Mouse (Mus musculus) regulatory T cell (primary cell): Measurements from ENCODE around the gene Tmem132a.

Source experiments
- in situ Hi-C: fragments of 300-600 bp; cut with MboI, MseI; formaldehyde crosslinking; loops from one replicate; pipeline ENCODE4 v1.15.1; 2025; ENCODE audit warnings: high pct_unique_total_duplicates

Gene Tmem132a

DNA sequence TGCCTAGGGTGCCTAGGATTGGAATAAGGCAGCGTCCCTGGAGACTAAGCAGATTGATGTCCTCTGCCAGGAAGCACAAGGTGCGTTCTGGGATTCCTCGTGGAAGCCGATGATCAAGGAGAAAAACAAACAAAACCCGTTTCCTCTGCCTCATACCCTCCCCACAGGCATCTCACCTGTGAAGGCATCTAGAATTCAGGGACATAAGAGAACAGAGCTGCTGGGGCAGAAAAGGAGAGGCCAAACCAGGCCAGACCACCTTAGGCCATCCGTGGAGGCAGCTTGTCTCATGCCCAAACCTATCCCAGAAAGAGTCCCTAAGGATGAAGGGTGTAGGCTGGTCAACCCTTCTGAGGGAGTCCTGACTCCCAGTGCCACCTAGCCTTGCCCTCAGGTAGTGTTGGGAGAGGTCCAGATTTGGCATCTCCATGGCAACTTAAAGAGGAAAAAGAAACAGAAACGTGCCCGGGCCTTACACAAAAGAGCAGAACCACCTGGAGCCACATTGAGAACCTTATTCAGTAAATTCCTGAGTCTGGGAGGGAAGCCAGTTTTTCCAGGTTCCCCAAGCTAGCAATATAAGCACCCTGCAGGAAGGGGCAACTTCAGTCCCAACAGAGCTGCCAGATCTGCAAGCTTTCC lies at the start of gene Tmem132a:
Tmem132a (minus strand) TSS at position 55 of the 642 bp plus-strand sequence.
- in situ Hi-C loops = no loop called here

DNA sequence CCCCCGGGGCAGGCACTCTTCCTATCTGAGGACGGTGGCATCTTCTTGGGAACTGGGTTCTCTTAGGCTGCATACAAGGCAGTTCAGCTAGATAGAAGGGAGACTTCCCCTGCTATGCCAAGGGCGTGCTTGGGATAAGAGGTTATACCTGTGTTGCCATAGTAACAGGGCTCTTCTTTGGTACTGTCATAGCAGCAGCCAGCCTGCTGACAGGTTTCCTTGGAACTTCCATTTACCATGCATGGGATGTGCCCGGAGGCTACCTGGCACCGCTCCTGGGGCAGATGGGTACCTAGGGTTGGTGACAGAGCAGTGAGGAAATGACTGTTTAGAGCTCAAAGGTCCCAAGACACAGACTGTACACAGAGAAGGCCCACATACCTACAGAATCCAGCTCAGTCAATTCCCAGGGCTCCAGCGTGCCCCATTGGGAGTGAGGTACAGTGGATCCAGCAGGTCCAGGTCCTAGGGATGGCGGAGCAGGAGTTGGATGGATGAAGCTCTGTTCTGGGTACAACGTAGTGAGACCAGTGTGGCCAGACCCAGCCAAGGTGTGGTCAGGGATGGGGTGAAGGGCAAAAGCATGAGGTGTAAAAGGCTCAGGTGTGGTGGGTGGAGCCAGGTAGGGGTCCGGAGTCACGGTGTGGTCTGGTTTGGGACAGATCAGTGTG lies 48.7 kb upstream of the Tmem132a start:
- in situ Hi-C loops = no loop called here

DNA sequence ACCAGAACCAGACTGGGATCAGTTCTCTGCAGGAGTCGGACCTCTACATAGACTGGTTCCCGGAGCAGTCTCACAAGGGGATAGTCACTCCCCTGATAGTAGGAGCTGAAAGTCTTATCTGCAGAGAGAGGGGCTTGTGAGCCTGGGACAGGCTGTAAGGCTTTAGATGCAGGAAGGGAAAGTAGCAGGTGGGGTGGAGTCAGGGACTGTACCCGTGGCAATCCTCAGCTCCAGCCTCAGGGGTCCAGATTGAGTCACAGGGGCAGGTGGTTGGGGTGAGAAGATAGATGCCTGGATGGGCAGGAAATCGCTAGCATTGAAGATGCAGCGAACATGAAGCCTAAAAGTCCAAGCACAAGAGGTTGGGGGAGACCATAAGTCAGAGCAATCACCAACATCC lies 46.8 kb upstream of the Tmem132a start:
- in situ Hi-C loops = no loop called here

DNA sequence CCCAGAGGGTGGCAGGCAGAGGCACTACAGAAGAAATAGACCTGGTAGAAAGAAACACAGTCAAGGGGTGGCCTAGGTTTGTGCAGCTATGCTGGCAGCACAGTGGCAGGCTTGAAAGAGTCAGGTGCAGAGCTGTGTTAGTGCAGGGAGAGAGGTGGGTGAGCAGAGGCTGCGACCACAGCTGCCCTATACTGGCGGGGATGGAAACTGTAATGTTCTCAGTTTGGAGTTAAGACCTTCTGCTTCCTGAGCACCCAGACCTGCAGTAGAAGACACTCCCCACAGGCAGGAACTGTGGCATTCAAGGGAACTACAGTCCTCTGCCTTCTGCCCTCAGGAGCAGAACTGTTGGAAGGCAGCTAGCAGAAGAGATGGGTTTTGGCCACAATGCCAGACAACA lies 45.1 kb upstream of the Tmem132a start:
- in situ Hi-C loops = no loop called here

DNA sequence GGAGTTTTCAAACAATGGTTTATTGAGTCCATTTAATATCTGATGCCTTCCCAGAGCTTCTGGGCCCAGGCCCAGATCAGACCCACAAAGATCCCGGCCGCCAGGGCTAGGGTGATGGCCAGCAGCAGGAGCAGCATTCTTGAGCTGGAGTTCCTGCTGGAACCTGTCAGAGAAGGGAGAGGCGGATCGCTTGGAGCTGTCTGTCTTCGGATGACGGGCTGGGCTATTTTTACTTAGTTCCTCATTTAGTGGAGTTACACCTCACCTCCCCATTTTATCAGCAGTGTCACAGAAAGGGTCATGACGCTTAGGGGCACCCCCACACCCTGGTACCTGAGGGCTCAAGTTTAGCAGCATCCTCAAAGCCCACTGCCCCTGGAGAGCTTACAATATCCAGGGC lies 44.6 kb upstream of the Tmem132a start:
- in situ Hi-C loops = no loop called here

DNA sequence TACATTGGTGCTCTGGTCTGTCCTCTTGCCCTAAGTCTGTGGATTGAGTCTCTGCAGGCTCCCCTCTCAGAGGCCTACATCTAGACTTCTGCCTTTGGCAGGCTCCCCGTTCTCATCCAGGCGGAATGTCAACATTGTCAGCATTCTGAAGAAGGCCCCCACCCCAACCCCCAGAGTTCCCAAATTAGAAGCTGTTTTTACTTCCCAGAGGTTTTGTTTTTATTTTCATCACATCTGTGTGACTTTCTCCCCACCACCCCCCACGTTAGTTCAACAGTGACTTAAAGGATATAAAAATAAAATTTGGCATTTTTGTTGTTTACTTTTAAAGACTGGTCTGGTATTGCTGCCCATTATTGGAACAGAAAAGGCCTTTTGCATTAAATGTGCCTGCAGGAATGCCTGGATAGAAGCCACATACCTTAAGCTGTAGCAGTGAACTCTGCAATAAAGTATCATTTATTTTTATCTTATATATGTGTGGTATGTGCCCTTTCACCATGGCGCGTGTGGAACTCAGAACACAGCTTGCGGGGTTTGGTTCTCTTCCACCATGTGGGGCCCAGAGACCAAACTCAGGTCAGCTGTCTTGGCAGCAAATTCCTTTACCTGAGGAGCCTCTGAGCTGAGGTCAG lies 39.5 kb upstream of the Tmem132a start:
- in situ Hi-C loops = no loop called here

DNA sequence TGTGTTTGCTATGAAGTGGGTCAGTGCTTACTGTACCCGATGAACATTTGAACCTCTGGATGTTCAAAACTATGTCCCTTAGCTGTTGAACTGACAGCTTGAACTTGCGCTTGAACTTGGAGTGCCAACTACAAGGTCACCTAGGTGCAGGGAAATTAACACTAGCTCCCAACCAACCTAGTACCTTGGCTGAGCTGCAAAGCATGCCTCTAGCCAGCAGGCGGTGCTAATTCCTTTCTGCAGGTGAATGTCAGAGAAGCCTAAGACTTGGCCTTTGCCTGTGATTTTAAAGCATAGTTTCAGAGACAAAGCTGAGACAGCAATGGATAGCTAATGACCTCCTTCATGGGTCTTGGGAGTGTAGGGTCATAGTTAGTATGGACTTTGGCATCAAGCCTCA lies 38.2 kb upstream of the Tmem132a start:
- in situ Hi-C loops = no loop called here

DNA sequence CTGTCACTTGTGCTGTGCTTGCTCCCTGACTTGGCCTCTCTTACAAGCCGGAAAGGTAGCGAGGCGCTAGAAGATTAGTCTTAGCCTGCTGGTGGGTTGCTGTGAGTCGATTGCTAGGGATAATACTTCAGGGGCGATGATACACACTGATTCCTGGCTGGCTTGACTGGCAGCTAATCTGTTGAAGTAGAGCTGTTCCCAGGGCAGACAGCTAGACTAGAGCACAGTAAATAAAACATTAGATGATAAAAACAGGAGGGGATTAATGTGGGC lies 35.9 kb upstream of the Tmem132a start:
- in situ Hi-C loops = no loop called here

DNA sequence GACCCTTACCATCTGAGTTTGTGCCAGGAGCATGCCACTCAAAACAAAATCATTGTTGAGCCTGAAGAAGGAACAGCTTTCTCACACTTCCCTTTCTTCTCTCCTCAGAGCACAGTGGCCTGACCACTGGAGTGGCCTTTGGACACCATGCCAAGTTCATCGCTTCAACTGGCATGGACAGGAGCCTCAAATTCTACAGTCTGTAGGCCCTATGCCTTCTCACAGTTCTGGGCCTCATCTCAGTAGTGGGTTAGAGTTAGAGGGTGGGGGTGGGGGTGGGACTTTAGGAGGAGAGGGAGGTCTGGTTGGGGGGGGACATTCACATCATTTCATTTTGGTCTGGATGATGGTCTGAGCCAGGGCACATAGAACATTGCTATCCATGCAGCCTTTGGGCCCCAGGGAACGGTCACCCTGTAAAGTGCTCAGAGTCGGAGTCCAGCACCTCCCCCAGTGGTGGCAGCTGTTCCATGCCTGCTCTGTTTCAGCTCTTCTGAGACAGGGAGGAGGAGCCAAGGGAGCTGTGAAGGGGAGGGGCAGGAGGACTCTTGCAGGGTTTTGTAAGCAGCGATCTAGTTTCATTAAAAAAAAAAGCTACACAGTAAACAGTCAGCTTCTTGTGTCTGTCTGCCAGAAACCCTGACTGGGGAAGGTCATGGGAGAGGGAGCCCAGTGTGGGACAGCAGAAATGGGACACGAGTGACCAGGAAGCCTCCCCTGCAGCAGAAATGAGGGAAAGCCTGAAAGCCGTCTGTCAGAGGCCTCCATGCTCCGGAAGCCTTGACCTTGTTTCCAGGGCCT lies 35.4 kb upstream of the Tmem132a start:
- in situ Hi-C loops = no loop called here

DNA sequence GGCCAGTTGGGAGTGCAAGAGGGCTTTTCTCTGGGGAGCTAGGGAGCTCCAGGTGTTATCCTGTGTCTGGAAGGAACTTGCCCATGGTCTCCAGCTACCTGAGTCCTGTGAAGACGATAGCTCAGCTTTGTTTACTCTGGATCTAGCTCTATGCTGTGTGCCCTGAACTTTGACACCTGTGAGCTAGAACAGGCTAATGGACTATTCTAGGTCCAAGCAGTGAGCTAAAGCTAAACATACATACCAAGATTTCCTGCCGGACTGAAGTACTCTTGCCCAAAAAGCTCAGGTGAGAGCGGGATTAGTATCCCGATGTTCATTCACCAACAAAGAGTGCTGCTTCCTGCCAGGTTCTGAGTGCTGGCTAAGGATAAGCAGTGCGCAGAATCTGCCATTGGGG lies 34.8 kb upstream of the Tmem132a start:
- in situ Hi-C loops = no loop called here

DNA sequence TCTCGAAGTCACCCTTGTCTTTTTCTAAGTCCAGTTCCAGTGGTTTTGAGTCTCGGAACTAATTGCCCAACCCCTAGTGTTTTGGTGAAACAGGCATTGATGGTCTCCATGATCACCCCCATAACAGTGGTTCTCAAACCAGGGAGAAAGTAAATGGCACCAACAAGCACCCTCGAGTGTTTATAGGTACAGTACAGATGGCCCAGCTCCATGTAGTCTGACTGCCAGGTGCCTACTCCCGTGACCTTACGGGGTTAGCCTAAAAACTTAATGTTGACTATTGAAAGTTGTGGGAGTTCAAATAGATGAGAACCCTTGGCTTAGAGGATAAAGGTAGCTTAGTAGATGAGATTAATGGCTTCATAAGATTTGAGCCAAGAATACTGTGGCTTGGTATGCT lies 31.3 kb upstream of the Tmem132a start:
- in situ Hi-C loops = no loop called here

DNA sequence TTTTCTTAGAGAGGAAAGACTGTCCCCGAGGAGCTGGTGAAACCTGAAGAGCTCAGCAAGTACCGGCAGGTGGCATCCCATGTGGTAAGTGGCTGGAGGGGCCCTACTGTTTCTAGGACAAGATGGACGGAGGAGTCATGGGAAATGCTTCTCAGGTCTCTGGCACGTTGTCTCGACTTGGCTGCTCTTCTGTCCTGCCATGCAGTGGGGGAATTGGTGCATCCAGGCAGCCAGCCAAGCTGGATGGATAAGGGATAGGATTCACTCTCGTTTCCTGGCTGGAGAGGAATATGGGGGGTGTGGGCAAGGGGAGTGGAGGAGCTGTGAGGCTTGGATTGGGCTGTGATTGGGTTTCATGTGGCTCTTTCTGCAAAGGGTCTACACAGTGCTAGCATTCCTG lies 30.6 kb upstream of the Tmem132a start:
- in situ Hi-C loops = no loop called here

DNA sequence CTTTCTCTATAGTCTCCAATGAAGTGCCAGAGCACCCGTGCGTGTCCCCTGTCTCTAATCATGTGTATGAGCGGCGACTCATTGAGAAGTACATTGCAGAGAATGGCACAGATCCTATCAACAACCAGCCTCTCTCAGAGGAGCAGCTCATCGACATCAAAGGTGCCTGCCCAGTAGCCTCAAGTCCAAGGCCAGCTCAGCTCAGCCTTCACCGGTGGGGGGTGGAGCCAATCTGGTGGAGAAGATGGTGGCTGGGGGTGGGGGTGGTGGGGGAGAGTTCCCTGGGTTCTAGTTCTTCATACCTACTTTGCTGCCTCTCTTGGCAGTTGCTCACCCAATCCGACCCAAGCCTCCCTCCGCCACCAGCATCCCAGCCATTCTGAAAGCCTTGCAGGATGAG lies 27.8 kb upstream of the Tmem132a start:
- in situ Hi-C loops = no loop called here

DNA sequence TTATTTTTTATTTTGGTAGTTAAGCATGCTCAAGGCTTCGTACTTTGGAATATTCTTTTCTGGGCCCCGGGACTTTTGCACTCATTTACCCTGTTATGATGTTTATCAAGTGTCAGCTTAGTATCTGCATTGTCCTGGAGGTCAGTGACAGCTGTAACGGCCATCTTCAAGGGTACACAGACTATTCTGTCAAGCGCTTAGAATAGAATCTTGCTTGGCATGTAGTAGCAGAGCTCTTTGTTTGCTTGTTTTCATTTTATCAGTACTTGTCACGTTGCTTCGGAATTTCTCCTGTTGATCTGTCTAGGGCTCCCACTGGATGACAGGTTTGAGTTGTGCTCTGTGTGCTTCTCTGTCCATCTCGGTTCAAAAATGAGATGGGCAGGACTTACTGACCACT lies 27.1 kb upstream of the Tmem132a start:
- in situ Hi-C loops = no loop called here

DNA sequence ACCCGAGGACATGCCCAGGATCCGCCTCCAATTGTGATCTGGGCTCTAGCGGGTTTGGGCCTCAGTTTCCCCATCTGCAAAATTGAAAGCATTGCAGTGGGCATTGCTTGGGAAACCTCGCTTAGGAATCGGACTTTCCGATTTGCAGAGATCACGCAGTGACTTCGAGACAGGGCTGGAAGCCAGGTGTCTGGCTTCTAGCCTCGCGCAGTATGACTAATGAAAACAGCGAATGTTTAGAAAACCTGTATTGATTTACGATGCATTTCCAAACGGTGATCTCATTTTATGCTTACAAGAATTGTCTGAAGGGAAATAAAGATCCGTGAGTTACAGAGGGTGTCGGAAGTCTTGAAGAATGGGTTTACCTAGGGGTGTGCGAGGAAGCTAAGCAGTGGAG lies 26.0 kb upstream of the Tmem132a start:
- in situ Hi-C loops = no loop called here

DNA sequence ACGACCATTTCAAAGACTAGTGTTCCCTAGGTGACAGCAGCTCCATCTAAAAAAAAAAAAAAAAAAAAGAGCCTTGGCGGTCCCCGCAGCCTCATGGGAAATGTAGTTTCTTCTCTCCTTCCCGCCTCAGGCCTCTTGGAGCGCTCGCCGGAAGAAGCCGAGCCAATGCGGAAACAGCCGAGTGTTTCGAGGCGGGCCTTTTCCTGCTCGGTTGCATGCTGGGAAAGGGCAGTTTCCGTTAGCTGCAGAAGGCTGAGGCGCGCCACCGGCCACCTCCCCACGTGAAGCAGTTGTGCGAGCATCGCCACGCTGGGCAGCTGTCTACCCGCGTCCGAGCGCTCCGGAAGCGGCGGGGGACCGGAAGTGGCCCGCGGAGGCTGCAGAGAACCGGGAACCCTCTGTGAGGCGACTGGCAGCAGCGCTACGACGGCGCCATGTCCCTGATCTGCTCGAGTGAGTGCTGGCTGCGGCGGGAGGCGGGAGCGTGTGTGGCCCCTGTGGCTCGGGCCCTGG lies 25.3 kb upstream of the Tmem132a start, which contains the start of gene Prpf19:
Prpf19 (plus strand) TSS at position 216 of the 513 bp plus-strand sequence.
- in situ Hi-C loops = no loop called here

DNA sequence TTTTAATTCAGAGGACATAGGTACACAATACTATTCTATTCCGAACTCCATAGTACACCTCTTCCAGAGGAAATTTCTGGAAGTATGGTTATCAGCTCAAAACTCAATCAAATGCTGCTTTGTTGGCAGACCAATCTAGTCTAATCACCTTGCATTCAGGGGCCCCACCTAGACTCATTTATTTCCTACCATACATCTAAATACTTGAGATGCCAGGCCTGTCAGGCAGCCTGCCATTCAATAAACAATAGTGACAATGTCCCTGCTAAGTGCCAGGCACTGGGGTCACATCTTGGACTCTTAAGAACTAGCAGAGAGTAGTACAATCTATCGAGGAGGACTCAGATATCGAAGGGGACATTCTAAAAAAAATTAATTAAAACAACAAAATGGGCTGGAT lies 22.5 kb upstream of the Tmem132a start:
- in situ Hi-C loops = no loop called here

DNA sequence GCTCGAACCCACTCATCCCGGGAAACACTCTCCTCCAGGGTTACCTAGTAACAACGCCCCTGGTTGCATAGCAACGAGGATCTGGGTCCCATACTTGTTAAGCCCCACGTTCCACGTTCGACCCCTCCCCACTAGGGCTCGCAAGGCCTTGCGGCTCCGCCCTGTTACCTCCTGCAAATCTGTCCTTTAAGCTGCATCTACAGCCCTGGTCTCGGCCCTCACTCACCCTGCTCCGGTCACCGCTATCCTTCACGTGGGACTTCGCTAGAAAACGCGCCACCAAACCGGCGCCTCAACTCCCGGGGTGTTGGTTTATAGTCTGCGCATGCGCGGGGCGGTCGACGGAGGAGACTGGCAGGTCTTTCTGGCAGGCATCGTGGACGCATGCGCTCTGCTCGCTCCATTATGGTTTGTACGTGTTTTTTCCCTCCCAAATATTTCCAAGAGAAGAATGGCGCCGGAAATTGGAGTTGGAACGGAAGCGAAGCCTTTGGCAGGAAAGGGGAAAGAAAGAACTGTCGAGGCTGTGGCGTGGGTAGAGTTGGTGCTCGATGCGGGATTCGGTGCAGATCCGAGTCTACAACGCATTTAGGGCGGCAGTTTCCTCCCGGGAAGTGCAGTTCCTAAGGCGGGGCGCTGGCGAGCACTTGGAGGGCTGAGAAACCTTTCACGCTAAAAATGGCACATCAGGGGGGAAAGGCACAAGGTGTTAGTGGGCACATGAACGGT lies 11.8 kb upstream of the Tmem132a start, which contains the start of gene Tmem109:
Tmem109 (minus strand) TSS at position 576 of the 729 bp plus-strand sequence.
- in situ Hi-C loops = no loop called here

DNA sequence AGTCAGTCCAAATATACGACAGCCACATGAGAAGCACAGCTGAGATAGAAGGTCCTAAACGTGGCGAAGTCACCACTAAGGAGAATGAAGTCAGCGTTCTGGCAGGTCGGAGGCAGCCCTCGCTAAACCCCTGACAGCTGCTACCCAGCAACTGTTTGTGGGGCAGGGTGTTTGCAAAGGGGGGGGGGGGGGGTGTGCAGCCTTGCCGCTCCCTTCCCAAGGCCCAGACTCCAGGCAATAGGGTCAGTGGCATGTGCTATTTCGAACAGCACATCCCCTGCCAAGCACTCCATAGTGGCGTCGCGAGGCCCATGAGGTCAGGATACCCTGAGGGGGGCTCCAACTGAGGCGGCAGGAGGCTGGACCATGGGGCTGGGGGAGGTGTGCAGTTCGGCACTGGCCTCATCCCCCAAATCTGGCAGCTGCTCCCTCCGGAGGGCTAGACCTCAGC lies 11.3 kb upstream of the Tmem132a start:
- in situ Hi-C loops = no loop called here

DNA sequence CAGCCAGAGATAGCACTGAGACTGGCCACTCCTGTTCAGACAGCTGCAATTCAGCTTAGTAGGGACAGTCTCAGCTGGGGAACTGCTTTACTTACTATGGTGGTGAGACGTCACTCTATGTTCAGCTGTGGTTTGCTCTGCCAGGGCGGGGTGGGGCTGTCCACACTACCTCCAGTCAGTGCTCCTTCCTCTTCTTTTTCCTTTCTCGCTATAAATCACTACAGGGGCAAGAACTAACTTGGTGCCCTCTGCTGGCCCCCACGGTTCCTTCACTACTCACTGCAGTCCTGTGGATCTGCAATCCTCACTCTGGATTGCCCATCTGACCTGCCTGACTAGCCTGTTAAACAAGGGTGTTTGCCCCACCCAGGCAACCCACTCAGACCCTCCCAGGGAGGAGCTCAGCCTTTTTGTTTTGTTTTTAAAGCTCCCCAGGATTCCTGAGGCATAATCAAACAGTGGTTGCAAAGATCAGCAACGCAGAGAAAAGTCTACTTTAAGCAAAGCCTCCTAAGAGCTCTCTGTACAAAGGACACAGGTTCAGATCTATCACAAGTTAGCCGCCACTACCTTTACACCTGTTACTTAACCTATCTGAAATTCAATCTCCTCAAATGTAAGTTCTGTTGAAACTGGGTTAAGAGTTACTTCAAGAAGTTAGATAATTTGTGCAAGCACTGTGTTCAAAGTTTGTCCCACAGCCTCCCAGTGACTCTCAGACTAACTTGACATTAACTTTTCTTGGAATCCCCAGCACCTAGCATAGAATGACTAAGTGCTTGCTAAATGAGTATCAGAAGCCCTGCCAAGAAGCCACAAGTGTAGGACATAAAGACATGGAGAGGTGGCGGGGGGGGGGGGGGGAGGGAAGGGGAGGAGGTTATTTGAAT lies 10.6 kb upstream of the Tmem132a start:
- in situ Hi-C loops = no loop called here
